Comparison of ENCODE assay signal across 23 mouse cellular contexts in genomic region chr14:16372761-16373160, GRCm38 (mm10). TPM values are rescaled to one million over a fixed set of nuclear protein-coding genes. Genes with fewer than 3 reads are reported as not detected.
DNase-seq lines count a peak whose midpoint lies in the region; ATAC-seq lines count a peak whose summit lies in the region.
"Had no signal": no experiment of that assay in that cellular context is flagged by ENCODE, and none has a peak within 500 bp of the region (broad histone marks: within the 10 kb centered on the region; RNA-seq: fewer than 3 reads in every experiment).

No protein-coding gene starts in this region.

- DNase-seq in thymus, postnatal 0 days (ENCODE audit: low spot score): peak; percentile 46
- no peak for DNase-seq in thymus, postnatal 10 days (ENCODE audit: low spot score in 2 of 2)
- no peak for DNase-seq in frontal cortex, postnatal 14 days (ENCODE audit: low spot score in 2 of 2)
- no peak for DNase-seq in left cerebral cortex, adult 18-20 months (ENCODE audit: low spot score in 2 of 2)
- DNase-seq: cerebellum, postnatal 36 days; gastrocnemius, postnatal 14 days; kidney, adult 9 months; kidney, postnatal 36 days; lung, embryonic 14.5 days; lung, postnatal 4 days; right cerebral cortex, postnatal 14 days; spleen, adult 18-20 months; thymus, adult 18-20 months had no signal

- no peaks in the 10 kb centered on the region for H3K27me3 ChIP-seq in forebrain, embryonic 16.5 days (replicated peaks; ENCODE audit: control insufficient read depth, insufficient read depth, low read length)
- H3K27me3 ChIP-seq: forebrain, embryonic 12.5 days; intestine, embryonic 15.5 days; limb, embryonic 12.5 days; midbrain, embryonic 12.5 days; neural tube, embryonic 13.5 days; stomach, embryonic 15.5 days had no signal

- no peaks in the 10 kb centered on the region for H3K36me3 ChIP-seq in forebrain, embryonic 16.5 days (ENCODE audit: control insufficient read depth, insufficient read depth)
- H3K36me3 ChIP-seq: neural tube, embryonic 13.5 days; stomach, embryonic 15.5 days had no signal

- ATAC-seq in activated CD4-positive, CD25-positive, alpha-beta regulatory T cell, adult 4 months: peak; percentile 75
- peak; percentile 76 for ATAC-seq in megakaryocyte, adult 5-6 weeks (ENCODE audit: poor library complexity, severe bottlenecking)
- no peak for ATAC-seq in forebrain, embryonic 16.5 days
- ATAC-seq: intestine, embryonic 15.5 days had no signal

- H3K27ac ChIP-seq in forebrain, embryonic 16.5 days (ENCODE audit: low read length): no peak overlapping the region
- H3K27ac ChIP-seq: embryonic facial prominence, embryonic 10.5 days; forebrain, embryonic 12.5 days; intestine, embryonic 15.5 days; limb, embryonic 12.5 days; midbrain, embryonic 12.5 days; neural tube, embryonic 13.5 days; stomach, embryonic 15.5 days had no signal

- H3K4me3 ChIP-seq in forebrain, embryonic 16.5 days (replicated peaks; ENCODE audit: low read length): no peak overlapping the region
- H3K4me3 ChIP-seq: embryonic facial prominence, embryonic 10.5 days; forebrain, embryonic 12.5 days; intestine, embryonic 15.5 days; limb, embryonic 12.5 days; midbrain, embryonic 12.5 days; neural tube, embryonic 13.5 days; stomach, embryonic 15.5 days had no signal

- no peak overlapping the region for H3K9ac ChIP-seq in forebrain, embryonic 16.5 days (replicated peaks; ENCODE audit: low read depth, low read length)
- H3K9ac ChIP-seq: forebrain, embryonic 12.5 days; intestine, embryonic 15.5 days; limb, embryonic 12.5 days; lung, embryonic 14.5 days; midbrain, embryonic 12.5 days; neural tube, embryonic 13.5 days; stomach, embryonic 15.5 days had no signal

- no peaks in the 10 kb centered on the region for H3K9me3 ChIP-seq in forebrain, embryonic 16.5 days (ENCODE audit: control insufficient read depth, low read length)
- H3K9me3 ChIP-seq: embryonic facial prominence, embryonic 10.5 days; forebrain, embryonic 12.5 days; intestine, embryonic 15.5 days; limb, embryonic 12.5 days; midbrain, embryonic 12.5 days; neural tube, embryonic 13.5 days; stomach, embryonic 15.5 days had no signal

- H3K4me2 ChIP-seq in forebrain, embryonic 16.5 days (ENCODE audit: low read length): no peak overlapping the region
- H3K4me2 ChIP-seq: forebrain, embryonic 12.5 days; intestine, embryonic 15.5 days; limb, embryonic 12.5 days; lung, embryonic 14.5 days; midbrain, embryonic 12.5 days; neural tube, embryonic 13.5 days; stomach, embryonic 15.5 days had no signal

- H3K4me1 ChIP-seq in forebrain, embryonic 16.5 days (replicated peaks; ENCODE audit: control insufficient read depth, insufficient read depth, low read length): peaks cover 14% of the 10 kb centered on the region
- H3K4me1 ChIP-seq: embryonic facial prominence, embryonic 10.5 days; intestine, embryonic 15.5 days; stomach, embryonic 15.5 days had no signal

RNA-seq across cellular contexts. Expression of gene Top2b, which starts 7.8 kb away (rescaled TPM):
- 69.1 and 93.3 TPM in 2 replicates for polyA plus RNA-seq in thymus, postnatal 0 days (2015; fragmentation: Nextera tagmentation; extraction: Ambion mirVana)
- 10 to 100 TPM; 60.6 to 86.4 TPM for polyA plus RNA-seq in activated CD4-positive, CD25-positive, alpha-beta regulatory T cell, adult 4 months (2017; shearing (Covaris generic))
- 99.8 and 125 TPM in 2 replicates for total RNA-seq in megakaryocyte, adult 5-6 weeks (2015)
- total RNA-seq in megakaryocyte, adult 5-6 weeks (2017): 107 and 119 TPM in 2 replicates
- 10 to 100 TPM; 87.8 to 92.1 TPM for total RNA-seq in left cerebral cortex, adult 18-20 months (2021)
- polyA plus RNA-seq in forebrain, embryonic 16.5 days (2015; fragmentation: Nextera tagmentation; extraction: Ambion mirVana): 106 and 127 TPM in 2 replicates
